8 mouse cellular contexts compared by ENCODE assay signal in the genomic region with DNA sequence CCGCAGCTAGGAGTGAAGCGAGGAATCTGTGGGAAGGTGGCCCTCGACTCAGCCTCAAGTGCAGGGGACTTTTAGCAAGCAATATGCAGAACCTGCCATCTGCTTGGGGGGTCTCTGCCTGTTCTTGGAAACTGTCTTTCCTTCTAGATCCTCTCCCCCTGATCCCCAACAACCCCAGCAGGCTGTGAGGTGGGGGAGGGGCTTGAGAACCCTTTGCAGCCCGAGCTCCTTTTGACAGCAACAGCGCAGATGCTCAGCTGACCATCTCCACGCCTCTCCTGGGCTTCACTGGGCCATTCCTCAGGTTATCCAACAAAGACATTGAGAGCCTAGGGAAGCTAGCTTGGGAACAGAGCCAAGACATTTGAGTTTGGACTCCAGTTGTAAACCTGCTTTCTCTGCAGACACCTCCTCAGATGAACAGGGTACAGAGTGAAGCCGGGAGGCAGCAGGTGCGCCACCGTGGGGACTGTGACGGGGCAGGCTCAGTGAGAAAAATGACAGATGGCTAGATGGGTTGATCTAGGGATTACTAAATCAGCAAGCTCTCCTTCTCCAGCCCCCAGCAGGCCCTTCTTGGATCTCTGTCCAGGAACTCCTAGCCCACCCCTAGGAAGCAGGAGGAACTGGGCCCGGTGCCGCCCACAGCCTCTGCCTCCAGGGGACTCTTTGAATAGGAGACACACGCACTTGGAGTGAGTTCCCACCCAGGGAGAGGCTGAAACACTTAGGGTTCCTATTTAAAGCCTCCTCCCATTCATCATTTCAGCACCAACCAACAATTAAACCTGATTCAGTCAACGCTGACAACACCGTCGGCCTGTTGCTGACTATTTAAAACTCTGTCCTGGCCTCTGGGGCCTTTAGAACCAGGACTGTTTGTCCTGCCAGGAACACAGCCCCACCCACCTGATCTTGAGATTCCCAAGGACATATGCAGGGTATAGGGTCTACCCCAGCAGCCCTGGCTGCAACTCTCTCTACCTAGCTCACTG.
DNase-seq lines count a peak whose midpoint lies in the region; ATAC-seq and TF ChIP-seq lines count a peak whose summit lies in the region.

No protein-coding gene starts in this region.

- no peaks in the 10 kb centered on the region for H3K27me3 ChIP-seq in kidney, embryonic 14.5 days (ENCODE audit: control insufficient read depth, insufficient read depth, low read length)
- H3K27me3 ChIP-seq in heart, adult 2 months (ENCODE audit: control insufficient read depth, insufficient read depth, low read length), result no peaks in the 10 kb centered on the region
- no peaks in the 10 kb centered on the region for H3K27me3 ChIP-seq in thymus, adult 2 months (ENCODE audit: control insufficient read depth, insufficient read depth, low read length)

- no peak overlapping the region for H3K4me2 ChIP-seq in kidney, embryonic 14.5 days (replicated peaks; ENCODE audit: low read depth, low read length)

- no peak overlapping the region for H3K9ac ChIP-seq in kidney, embryonic 14.5 days (ENCODE audit: low read depth, low read length)
- no peak overlapping the region for H3K9ac ChIP-seq in heart, adult 2 months (ENCODE audit: low read depth, low read length)

- no peak for DNase-seq in kidney, adult 9 months
- peak; percentile 46 to 50 for DNase-seq in cerebellum, adult 18-20 months
- peak; percentile 54 to 59 for DNase-seq in heart, adult 2 months
- DNase-seq in left cerebral cortex, postnatal 4 days, result peak; percentile 46
- peak; percentile 53 for DNase-seq in thymus, adult 2 months
- DNase-seq in yolk sac, embryonic 10.5 days (ENCODE audit: low spot score), result no peak
- DNase-seq in T-cell, adult 2 months (ENCODE audit: low spot score), result no peak

- 0 out of 2 replicates have a peak, but pooled peaks have one; percentile 16 for TF ChIP-seq EP300 in heart, adult 2 months (IDR thresholded peaks at IDR 0.05; ENCODE audit: insufficient read depth, low read depth, low read length)

- intact Hi-C loops in heart, adult 2 months (cut with DNase I), result loop anchor here (5.0 kb wide), 1 partner anchor 37 kb away; no protein-coding TSS in a partner anchor
- intact Hi-C loops in left cerebral cortex, postnatal 4 days (cut with DNase I), result no loop called here

- 50% methylated on average over 16 of the region's 16 CpGs for WGBS in kidney, embryonic 14.5 days
- WGBS in heart, adult 2 months, result 56% methylated on average over 16 of the region's 16 CpGs
- 62% methylated on average over 16 of the region's 16 CpGs for WGBS in thymus, adult 2 months

- peak overlapping the region; percentile 8; the same call in 1 of the 2 replicates for H3K27ac ChIP-seq in kidney, embryonic 14.5 days (ENCODE audit: low read depth, low read length)
- peak overlapping the region; percentile 0; the same call in 1 of the 2 replicates for H3K27ac ChIP-seq in heart, adult 2 months
- H3K27ac ChIP-seq in thymus, adult 2 months (ENCODE audit: control insufficient read depth, insufficient read depth, low read length), result peak overlapping the region; percentile 26; the same call in 1 of the 2 replicates

- TF ChIP-seq CTCF in heart, adult 2 months (IDR thresholded peaks at IDR 0.05), result no peak
- TF ChIP-seq CTCF in thymus, adult 2 months (IDR thresholded peaks at IDR 0.05; ENCODE audit: borderline replicate concordance, control insufficient read depth, extremely low read depth, insufficient read depth, low read length, poor library complexity), result no peak

- H3K36me3 ChIP-seq in kidney, embryonic 14.5 days (ENCODE audit: control insufficient read depth, insufficient read depth, low read length), result no peaks in the 10 kb centered on the region
- no peaks in the 10 kb centered on the region for H3K36me3 ChIP-seq in heart, adult 2 months (ENCODE audit: control insufficient read depth, insufficient read depth, low read length)
- no peaks in the 10 kb centered on the region for H3K36me3 ChIP-seq in thymus, adult 2 months (ENCODE audit: control insufficient read depth, insufficient read depth, low read length)

- H3K9me3 ChIP-seq in kidney, embryonic 14.5 days (ENCODE audit: control insufficient read depth, low read length), result no peaks in the 10 kb centered on the region

- no peaks in the 10 kb centered on the region for H3K79me2 ChIP-seq in heart, adult 2 months (replicated peaks; ENCODE audit: control insufficient read depth, insufficient read depth, low read length)

- ATAC-seq in kidney, embryonic 14.5 days (ENCODE audit: low FRiP score, low TSS enrichment), result peak; percentile 24; the same call in 1 of the 2 replicates

- H3K4me1 ChIP-seq in kidney, embryonic 14.5 days (ENCODE audit: control insufficient read depth, insufficient read depth, low read length), result peaks cover 14% of the 10 kb centered on the region; the same call in 1 of the 2 replicates
- peaks cover 23% of the 10 kb centered on the region for H3K4me1 ChIP-seq in heart, adult 2 months (ENCODE audit: control insufficient read depth, insufficient read depth, low read length)
- peaks cover 45% of the 10 kb centered on the region for H3K4me1 ChIP-seq in thymus, adult 2 months (replicated peaks; ENCODE audit: control insufficient read depth, insufficient read depth, low read length)

- no peak overlapping the region for H3K4me3 ChIP-seq in kidney, embryonic 14.5 days (ENCODE audit: low read length)
- H3K4me3 ChIP-seq in heart, adult 2 months, result no peak overlapping the region
- no peak overlapping the region for H3K4me3 ChIP-seq in thymus, adult 2 months (ENCODE audit: control insufficient read depth, insufficient read depth, low read length)

- TF ChIP-seq POLR2A in heart, adult 2 months (IDR thresholded peaks at IDR 0.05; ENCODE audit: insufficient read depth, low read depth, low read length), result no peak
- no peak for TF ChIP-seq POLR2A in thymus, adult 2 months (IDR thresholded peaks at IDR 0.05; ENCODE audit: control insufficient read depth, extremely low read depth, insufficient read depth, low read length, poor library complexity)

Comparison
In these comparisons a context has a peak if more than half of its experiments do, and no peak if none do; other contexts are left out.
1. DNase-seq: peak in cerebellum, adult 18-20 months (2 of 2), heart, adult 2 months (2 of 2), left cerebral cortex, postnatal 4 days (single experiment) and thymus, adult 2 months (single experiment); none in kidney, adult 9 months (single experiment), yolk sac, embryonic 10.5 days (single experiment) and T-cell, adult 2 months (single experiment).
2. Peak in every context shown above with its lines, with median percentiles within 50 percentile points of each other: H3K27ac ChIP-seq.